Mouse (Mus musculus): ENCODE results near the gene Zbp1.

Gene Zbp1

DNA sequence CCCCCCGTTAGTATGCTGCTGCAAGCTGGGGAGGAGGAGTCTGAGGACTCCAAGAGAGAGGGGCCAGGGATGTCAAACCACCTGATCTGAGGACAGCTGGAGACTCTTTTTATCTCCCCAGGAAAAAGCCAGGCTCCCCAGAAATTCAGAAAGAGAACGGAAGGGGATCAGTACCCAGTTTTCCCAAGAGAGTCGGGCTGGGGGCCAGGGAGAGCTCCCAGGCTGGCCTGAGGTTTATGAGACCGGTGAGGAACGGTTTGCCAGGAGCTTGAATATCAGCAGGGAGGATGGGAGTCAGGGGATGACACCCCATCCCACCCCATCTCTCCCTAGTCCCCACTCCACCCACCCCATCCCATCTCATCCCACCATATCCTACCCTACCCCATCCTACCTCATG is 37.2 kb downstream of the Zbp1 start:
- ATAC-seq (ENCODE audit: insufficient number of reproducible peaks, low FRiP score, low TSS enrichment): no peak

DNA sequence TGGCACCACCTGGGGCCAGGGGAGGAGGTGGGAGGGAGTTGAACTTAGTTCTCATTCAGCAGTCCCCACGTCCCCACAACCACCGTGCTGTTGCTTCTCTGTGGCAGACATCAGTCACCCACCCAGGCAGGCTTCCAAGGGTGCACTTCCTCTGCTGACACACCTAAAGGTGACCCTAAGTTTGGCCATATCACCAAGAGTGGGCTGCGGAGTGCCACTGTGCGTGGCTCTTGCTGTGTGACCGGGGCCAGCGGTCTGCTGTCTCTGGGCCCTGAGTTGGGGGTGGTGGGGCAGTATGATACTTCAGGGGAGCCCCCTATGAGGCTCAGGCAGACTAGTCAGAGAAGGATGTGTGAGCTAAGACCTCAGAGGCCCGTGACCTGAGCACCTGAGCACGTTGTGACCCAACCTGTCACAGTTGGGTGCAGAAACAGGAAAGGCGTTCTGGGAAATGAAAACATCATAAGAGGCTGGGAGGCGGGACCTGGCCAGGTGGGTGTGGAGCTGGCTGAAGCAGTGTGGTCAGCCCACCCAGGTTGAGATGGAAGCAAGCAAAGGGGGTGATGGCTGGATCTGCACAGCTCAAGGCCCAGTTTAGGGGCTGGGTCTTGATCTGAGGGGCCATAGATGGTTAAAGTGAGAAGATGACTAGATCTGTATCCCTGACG is 37.9 kb downstream of the Zbp1 start:
- no peak for ATAC-seq (ENCODE audit: insufficient number of reproducible peaks, low FRiP score, low TSS enrichment)

DNA sequence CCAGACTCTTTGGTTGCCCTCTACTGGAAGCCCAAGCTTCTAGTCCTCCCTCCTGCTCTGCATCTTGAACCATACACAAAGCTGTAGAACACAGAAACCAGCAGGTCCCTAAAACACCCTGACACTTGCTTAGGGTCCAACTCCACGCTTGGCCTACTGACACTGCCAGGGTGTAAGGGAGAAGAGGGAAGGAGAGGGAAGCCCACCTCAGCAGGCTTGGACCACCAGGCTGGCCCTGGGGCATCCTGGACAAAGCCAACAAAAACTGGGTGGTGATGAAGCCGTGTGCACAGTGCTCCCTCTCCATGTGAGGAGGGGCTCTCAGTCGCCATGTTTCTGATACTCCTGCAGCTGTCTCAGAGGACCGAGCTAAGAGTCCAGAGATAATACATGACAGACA is 38.7 kb downstream of the Zbp1 start:
- ATAC-seq (ENCODE audit: insufficient number of reproducible peaks, low FRiP score, low TSS enrichment): no peak

DNA sequence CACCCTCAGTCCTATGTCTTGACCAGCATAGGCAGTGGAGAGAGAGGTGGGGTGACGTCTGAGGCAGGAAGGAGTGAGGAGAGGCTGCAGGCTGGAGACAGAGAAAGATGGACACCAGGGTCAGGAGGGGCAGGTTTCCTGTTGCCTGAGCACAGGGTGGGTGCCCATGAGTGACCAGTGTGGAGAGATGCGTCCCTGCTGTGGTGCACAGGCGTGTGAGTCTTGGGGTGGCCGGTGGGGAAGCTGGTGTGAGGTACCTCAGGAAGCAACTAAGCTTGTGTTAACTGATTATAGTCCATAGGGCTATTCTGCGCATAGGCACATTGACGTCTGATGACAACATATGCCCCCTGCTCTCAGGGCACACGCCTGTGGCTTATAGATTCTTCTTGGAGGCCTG is 39.7 kb downstream of the Zbp1 start:
- no peak for ATAC-seq (ENCODE audit: insufficient number of reproducible peaks, low FRiP score, low TSS enrichment)

DNA sequence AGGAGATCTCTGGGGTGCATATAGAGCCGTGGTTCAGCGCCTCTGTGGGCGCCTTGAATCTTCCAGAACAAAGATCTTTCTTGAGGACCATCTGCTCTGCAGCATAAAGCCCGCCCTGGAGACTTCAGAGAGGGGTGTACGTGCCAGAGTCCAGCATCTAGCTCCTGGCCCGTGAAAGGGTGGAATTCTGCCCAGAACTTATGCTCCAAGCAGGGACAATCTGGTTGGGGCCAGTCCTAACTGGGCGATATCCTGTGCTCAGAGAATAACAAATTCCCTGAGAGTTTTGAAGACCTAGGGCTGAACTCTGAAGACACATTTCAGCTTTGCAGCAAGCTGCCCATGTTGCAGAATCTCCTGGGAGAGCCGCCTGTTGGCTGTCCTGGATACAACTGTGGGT is 40.8 kb downstream of the Zbp1 start:
- ATAC-seq (ENCODE audit: insufficient number of reproducible peaks, low FRiP score, low TSS enrichment): no peak

DNA sequence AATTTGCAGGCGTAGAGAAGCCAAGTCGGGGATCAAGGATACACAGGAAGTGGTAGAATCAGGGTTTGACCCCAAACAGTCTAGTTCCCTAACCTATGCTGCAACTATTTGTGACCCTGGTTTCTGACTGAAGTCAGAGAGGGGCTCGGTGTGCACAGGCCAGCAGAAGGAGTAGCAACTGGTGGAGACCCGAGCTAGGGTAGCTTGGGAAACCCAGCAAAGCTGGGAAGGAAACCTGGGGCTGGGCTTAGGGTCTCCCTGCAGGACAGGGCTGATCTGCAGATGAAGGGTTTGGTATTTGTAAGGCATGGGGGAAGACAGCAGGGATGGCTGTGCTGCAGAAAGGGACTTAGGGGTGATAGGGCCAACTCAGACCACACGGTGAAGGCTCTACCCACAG is 41.2 kb downstream of the Zbp1 start:
- no peak for ATAC-seq (ENCODE audit: insufficient number of reproducible peaks, low FRiP score, low TSS enrichment)

DNA sequence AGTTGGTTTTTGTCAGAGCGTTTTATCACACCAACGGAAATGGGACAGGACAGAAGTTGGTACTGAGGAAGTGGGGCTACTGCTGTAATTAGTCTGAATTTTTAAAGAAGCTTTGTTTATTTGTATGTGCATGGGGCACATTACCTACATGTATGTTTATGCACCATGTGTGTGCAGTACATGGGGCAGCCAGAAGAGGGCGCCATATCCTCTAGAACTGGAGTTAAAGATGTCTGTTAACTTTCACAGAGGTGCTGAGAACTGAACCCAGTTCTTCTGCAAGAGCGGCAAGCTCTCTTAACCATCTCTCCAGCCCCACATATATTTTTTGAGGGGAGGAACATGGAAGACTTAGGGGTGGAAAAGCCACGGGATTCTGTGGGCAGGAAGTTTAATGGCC is 43.0 kb downstream of the Zbp1 start:
- ATAC-seq (ENCODE audit: insufficient number of reproducible peaks, low FRiP score, low TSS enrichment): no peak

DNA sequence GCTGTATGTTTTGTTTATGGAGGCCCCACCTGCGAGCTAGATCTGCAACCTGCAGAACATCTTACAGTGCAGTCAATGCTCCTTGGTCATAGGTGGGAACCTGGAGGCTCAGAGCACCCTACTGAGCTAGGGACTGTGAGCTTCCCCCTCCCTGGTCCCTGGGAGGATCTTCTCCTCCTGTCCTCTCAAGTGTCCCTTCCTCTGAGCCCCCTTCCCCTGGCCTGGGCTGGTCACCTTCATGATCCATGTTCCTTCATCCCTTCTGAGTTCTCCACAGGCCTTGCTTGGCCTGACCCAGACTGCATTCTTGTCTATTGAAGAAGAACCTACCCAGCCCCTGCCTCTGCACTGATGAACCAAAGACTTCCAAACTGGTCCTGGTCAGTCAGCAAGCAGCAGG is 44.2 kb downstream of the Zbp1 start:
- no peak for ATAC-seq (ENCODE audit: insufficient number of reproducible peaks, low FRiP score, low TSS enrichment)

DNA sequence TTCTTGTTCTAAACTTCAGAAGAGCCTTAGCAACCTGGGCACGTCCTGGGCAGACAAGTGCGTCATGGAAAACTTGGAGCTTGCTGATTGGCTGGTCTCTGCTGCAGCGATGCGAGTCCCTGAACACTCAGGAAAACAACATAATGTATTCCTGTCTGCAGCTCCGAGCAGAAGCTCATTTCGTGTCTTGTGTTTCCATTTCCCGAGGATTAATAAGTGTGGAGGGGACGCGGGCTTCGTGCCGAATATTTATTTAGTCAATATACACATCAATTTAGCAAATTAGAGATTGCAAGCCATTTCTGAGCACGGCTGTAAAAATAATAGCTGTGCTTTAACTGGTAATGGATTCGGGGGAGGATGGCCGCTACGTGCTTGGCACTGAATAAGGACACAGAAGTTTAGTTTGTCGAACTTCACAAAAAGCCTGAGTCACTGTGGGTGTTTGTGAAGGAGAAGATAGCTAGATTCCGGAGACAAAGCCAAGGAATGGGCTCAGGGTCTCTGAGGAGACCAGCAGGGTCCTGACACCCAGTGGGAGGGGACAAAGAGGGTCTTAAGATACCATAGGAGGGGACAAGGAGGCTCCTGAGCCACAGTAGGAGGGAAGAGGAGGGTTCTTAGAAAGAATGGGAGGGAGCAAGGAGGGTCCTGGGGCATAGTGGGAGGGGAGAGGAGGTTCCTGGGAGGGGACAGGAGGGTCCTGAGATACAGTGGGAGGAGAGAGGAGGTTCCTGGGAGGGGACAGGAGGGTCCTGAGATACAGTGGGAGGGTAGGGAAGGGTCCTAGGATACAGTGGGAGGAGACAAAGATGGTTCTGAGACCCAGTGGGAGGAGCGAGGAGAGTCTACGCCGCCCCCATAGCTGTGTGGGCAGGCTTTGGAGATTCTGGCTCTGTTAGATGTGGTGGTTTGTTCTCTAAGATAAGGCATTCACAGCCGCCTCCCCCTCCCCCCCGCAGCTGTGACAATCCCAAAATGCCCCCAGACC is 44.9 kb downstream of the Zbp1 start:
- ATAC-seq (ENCODE audit: insufficient number of reproducible peaks, low FRiP score, low TSS enrichment): no peak

DNA sequence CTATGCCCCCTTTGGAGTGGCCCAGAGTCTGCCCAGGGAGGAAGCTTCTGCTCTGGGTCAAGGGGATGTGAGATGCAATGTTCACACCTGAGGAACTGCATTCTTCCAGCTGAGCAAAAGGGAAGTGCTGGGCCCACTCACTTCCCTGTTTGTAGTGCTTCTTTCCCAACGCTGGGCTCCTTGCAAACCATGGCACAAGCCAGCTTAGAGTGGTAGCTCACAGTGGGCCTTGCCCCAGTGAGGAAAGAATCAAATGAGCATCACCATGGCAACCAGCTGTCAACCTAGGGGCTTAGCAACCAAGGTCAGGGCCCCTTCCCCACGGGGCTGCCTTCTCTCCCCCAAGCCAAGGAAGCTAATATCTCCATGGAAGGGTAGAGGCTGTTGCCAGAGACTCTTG is 45.7 kb downstream of the Zbp1 start:
- ATAC-seq (ENCODE audit: insufficient number of reproducible peaks, low FRiP score, low TSS enrichment): no peak

DNA sequence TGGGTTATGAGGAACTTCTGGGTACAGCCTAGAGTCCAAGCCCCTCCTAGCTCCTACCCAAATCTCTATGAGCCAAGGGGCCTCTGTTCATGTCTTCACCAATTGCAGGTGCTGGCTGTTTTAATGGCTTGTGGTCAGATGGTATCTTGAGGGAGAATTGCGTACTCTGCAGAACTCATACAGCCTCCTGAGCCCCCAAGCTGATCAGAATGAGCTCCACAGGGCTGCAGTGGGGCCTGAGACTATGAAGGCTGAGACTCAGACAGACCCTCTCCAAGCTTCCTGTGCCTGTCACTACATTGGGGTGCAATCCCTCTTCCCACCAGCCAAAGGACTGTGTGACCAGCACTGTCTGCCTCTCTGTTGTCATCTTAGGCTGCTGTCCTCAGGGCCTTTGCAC is 46.3 kb downstream of the Zbp1 start:
- no peak for ATAC-seq (ENCODE audit: insufficient number of reproducible peaks, low FRiP score, low TSS enrichment)

DNA sequence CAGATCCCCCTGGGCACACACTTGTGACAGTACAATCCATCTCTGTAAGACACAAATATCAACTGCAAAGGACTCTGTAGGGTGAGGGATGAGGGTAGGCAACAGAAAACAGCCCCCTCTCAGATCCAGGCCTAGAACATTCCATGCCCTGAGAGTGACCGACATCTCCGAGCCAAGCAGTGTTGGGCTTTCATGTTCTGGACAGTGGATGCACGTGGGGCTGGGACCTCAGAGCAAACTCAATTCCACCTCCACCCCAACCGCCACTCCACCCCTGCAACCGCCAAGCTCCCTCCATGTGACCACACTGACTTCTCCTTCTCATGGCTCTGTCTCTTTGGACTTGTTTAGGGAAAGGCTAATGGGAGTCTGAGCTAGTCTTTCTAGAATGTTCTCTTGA is 46.8 kb downstream of the Zbp1 start:
- ATAC-seq (ENCODE audit: insufficient number of reproducible peaks, low FRiP score, low TSS enrichment): no peak

DNA sequence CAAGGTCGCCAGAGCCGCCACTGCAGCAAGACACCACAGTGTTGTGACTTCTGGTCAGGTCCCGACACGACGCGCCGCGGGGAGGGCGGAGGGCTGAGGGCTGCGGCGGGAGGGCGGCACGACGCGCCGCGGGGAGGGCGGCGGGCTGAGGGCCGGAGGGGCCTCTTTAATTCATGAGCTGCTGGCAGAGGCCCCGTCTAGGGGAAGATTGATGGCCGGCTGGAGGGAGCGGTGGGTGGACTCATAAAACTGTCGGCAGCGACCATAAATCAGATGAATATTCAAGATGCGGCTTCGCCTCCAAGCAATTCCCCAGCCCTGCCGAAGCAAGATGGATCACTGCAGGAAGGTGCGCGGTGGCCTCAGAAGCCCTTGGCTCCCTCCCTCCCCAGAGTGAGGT is 47.3 kb downstream of the Zbp1 start:
- ATAC-seq (ENCODE audit: insufficient number of reproducible peaks, low FRiP score, low TSS enrichment): no peak

DNA sequence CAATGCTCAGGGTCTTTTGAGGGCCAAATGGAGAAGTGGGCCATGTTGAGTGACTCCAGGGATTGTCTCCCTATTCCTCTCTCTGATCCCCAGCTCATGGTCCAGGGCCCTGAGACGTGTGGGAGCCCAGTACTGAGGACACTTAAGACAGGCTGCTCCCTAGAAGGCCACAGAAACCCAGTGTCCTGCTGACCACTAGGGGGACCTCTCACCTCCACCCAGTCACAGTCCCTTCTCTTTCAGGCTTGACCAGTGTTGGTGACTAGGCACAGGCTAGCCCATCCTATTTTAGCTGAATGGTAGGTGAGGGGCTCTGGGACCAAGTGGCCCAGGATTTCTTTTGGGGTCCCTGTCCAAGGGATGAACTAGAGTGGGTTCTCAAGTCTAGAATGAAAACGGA is 48.0 kb downstream of the Zbp1 start:
- no peak for ATAC-seq (ENCODE audit: insufficient number of reproducible peaks, low FRiP score, low TSS enrichment)

DNA sequence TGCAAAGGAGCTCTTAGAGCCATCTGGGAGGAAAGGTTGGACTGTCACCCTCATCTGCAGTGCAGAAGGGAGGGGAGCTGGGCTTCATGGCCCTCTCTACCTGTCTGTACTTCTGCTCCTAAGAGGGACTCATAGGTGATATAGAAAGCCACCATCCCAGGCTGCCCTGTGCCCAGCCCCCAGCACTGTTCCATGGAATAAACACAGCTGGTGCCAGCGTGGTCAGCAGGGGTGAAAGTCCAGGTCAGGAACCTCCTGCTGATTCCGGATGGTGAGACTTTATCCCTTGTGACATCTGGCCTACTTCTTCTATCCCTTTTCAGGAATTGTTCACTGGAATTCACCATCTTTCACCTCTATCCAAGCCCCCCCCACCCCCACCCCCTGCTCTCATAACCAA is 48.6 kb downstream of the Zbp1 start:
- ATAC-seq (ENCODE audit: insufficient number of reproducible peaks, low FRiP score, low TSS enrichment): no peak

DNA sequence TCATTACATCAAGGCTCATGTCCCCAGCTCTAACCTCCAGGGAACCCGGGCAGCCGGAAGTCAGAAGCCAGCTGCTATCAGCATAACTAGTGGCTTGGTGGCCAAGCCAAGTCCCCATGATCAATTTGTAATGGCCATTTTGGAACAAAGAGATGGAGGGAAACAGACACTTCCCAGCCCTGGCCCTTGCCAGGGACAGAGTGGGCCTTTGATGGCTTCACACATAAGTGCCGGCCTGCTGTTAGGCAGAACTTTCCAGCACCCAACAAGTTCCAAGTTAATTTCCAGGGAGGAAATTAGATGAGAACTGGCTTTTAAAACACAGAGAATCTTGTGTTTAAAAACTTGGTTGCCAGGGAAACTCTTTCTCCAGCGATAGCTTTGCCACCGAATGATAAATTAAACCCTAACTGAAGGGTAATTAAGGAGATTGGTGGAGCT is 50.3 kb downstream of the Zbp1 start:
- ATAC-seq (ENCODE audit: insufficient number of reproducible peaks, low FRiP score, low TSS enrichment): no peak

DNA sequence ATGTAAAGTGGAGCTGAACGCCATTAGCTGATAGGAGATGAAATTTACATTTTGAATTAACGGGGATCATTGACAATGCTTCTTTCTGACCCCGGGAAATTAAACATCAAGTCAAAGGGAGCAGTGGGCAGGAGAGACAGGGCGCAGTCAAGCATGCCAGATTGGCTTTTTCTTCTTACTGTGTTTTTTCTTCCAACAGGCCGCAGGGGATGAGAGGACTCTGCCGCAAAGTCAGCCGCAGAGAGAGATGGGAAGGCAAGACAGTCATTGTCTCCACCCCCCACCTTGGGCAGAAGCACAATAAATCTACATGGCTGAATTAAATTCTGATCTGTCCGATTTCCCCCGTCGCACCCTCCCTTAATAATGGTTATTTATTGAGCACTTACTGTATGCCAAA is 53.4 kb downstream of the Zbp1 start:
- no peak for ATAC-seq (ENCODE audit: insufficient number of reproducible peaks, low FRiP score, low TSS enrichment)

DNA sequence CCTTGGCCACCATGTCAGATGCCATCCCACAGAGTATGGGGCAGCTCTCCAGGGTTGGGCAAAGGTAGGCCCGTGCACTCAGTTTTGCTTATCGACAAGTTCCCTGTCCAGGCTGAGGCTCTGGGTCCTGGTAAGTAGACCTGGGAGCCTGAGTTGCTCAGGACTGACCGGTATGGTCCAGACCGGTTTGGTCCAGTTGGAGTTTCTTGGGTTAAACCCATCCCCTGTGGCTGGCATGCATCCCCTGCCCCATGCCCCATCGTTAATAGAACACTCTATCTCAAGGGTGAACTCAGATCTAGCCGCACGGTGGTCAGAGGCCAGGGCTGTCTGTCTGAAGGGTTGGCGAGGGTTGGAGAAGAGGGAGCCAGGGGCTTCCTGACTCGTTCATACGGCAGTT is 53.8 kb downstream of the Zbp1 start:
- no peak for ATAC-seq (ENCODE audit: insufficient number of reproducible peaks, low FRiP score, low TSS enrichment)

DNA sequence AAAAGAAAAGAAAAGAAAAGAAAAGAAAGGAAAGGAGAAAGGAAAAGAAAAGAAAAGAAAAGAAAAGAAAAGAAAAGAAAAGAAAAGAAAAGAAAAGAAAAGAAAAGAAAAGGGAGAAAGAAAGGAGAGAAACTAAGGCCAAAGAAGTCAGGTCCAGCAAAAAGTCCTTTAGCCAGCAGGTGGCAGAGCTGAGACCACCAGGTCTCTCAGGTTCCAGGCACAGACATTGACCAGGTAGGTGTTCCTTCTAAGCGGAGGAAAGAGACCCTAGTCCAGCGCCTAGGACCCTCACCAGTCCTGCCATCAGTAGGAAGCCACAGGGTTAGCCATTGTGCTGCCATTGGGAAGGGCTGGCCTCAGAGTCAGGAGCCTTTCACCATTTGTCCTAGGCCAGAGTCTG is 54.4 kb downstream of the Zbp1 start:
- ATAC-seq (ENCODE audit: insufficient number of reproducible peaks, low FRiP score, low TSS enrichment): no peak

DNA sequence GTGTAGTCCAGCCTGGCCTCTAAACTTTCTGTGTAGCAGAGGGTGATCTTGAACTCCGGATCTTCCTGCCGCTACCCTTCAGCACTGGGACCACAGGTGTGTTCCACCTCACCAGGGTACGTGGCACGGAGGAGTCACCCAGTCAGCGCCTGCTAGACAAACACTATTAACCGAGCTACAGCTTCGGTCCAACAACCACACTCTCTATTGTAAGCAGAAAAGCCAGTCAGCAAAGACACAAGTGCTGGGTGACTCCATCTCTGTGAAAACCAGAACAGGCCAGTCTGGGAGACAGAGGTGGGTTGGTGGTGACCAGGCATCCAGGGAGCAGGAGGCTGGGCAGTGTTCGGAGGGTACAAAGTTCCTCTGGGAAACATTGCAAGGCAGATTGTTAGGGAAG is 55.3 kb downstream of the Zbp1 start:
- no peak for ATAC-seq (ENCODE audit: insufficient number of reproducible peaks, low FRiP score, low TSS enrichment)

DNA sequence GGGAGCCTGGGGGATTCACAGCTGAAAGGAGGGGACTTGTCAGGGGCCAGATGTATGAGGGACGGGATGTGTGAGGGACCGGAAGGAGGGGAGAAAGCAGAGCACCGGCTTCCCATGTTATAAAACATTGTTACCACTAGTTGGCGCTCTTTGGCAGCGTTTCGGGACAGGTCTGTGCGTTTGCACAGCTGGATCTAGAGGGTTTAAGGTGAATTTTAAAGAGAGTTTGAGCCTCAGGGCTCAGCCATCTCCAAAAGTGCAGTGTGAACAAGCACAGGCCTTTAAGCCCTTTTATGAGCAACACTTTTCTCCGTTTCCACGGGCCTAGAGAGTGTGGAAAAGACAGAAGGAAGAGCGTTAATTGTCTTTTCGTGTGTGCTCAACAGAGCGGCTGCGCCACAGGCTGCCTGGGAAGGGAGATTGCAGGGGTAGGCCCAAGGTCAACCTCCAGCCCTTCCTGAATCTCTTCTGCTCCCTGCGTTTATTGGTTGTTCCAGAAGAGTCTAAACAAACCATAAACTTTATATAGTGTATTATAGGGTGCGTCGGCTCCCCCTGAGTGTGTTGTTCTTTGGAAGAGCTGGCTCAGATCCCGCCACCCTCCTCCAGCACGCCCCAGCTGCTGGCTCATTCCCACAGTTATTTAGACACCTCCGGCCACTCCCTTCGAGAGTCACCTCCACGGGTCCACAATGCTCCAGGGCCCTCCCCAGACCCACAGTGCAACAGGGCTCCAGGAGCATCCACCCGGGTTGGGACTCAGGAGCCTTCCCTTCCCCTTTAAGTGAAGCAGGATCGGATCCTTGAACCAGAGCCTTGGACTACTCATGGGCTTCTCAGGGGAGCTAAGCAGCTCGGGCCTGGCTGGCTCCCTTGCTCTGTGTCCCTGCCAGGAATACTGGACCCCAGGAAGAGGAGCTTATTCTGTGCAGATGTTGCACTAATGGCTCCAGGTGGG is 59.1 kb downstream of the Zbp1 start:
- ATAC-seq (ENCODE audit: insufficient number of reproducible peaks, low FRiP score, low TSS enrichment): no peak

All from cerebellum, adult (tissue).